Mouse (Mus musculus): ENCODE data around the gene Apc2. TPM values are rescaled to one million over a fixed set of nuclear protein-coding genes. Genes with fewer than 3 reads are reported as not detected.

Apc2 gene
- polyA plus RNA-seq, 1 experiment from 2014 or later: 0.88 TPM

GRCm38 (mm10) chr10:80254331-80255297, 41.2 kb upstream of the Apc2 start:
- Histone ChIP-seq H3K4me3 (ENCODE audit: low read length) (no peak overlapping the region), H3K9me3 (ENCODE audit: control insufficient read depth, low read length) (no peaks in the 10 kb centered on the region), H3K36me3 (ENCODE audit: control insufficient read depth, insufficient read depth, low read length) (peaks cover 25% of the 10 kb centered on the region), H3K9ac (ENCODE audit: low read length) (no peak overlapping the region), H3K4me1 (replicated peaks; ENCODE audit: control insufficient read depth, insufficient read depth, low read length) (peaks cover 13% of the 10 kb centered on the region), H3K27ac (ENCODE audit: low read length) (no peak overlapping the region), H3K27me3 (ENCODE audit: control insufficient read depth, insufficient read depth, low read depth, low read length) (no peaks in the 10 kb centered on the region), H3K4me2 (ENCODE audit: low read depth, low read length) (no peak overlapping the region)
- 94% methylated on average over 26 of the region's 26 CpGs for WGBS
- ATAC-seq (ENCODE audit: low read depth): no peak

- Histone ChIP-seq H3K4me2 (ENCODE audit: low read depth, low read length) (no peak overlapping the region), H3K4me3 (ENCODE audit: low read length) (no peak overlapping the region), H3K27ac (ENCODE audit: low read length) (no peak overlapping the region), H3K9me3 (ENCODE audit: control insufficient read depth, low read length) (no peaks in the 10 kb centered on the region), H3K27me3 (ENCODE audit: control insufficient read depth, insufficient read depth, low read depth, low read length) (no peaks in the 10 kb centered on the region), H3K36me3 (ENCODE audit: control insufficient read depth, insufficient read depth, low read length) (peaks cover 25% of the 10 kb centered on the region), H3K4me1 (replicated peaks; ENCODE audit: control insufficient read depth, insufficient read depth, low read length) (peaks cover 15% of the 10 kb centered on the region), H3K9ac (ENCODE audit: low read length) (no peak overlapping the region)
- no peak for ATAC-seq (ENCODE audit: low read depth)
- WGBS: 81% methylated on average over 5 of the region's 5 CpGs
Observed at GRCm38 (mm10) chr10:80255881-80256535, 39.8 kb upstream of the Apc2 start.

- H3K9ac ChIP-seq (ENCODE audit: low read length): no peak overlapping the region
- H3K4me2 ChIP-seq (ENCODE audit: low read depth, low read length): no peak overlapping the region
- no peaks in the 10 kb centered on the region for H3K9me3 ChIP-seq (ENCODE audit: control insufficient read depth, low read length)
- no peaks in the 10 kb centered on the region for H3K27me3 ChIP-seq (ENCODE audit: control insufficient read depth, insufficient read depth, low read depth, low read length)
- no peak for ATAC-seq (ENCODE audit: low read depth)
- H3K4me3 ChIP-seq (ENCODE audit: low read length): no peak overlapping the region
- peaks cover 15% of the 10 kb centered on the region for H3K4me1 ChIP-seq (replicated peaks; ENCODE audit: control insufficient read depth, insufficient read depth, low read length)
- 65% methylated on average over 2 of the region's 2 CpGs for WGBS
- no peak overlapping the region for H3K27ac ChIP-seq (ENCODE audit: low read length)
- peaks cover 25% of the 10 kb centered on the region for H3K36me3 ChIP-seq (ENCODE audit: control insufficient read depth, insufficient read depth, low read length)
Observed at GRCm38 (mm10) chr10:80257936-80258335, 37.8 kb upstream of the Apc2 start.

DNA sequence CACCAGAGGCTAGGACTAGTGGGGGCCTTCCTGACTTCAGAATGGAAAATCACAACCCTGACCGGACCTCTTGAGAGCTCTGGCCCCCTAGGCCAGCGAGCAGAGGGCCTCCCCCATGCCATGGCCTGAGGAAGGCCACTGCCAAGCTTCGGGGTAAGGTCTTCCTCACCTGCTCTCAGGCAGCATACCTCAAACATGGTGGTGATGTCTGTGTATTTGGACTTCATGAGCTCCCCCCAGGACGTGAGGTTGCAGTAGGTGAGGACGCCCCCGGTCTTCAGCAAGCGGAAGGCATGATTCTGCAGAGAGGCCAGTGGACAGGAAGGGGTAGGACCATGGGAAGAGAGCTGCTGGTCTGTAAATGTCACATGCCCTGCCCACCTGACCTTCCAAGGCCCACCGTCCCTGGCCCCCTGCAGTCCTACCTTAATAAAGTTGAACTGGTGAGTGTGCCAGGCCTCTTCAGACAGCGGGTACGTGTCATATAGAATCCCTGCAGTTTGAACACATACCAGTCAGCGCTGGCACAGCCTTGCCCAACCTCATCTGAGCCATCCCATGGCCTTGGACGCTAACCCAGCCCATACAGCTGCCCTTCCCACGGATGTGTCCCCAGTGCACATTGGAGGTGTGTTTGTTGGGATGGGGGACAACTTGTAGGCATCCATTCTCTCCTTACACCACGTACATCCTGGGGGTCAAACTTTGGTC, 36.9 kb upstream of the Apc2 start:
- no peaks in the 10 kb centered on the region for H3K9me3 ChIP-seq (ENCODE audit: control insufficient read depth, low read length)
- peaks cover 19% of the 10 kb centered on the region for H3K4me1 ChIP-seq (replicated peaks; ENCODE audit: control insufficient read depth, insufficient read depth, low read length)
- H3K4me3 ChIP-seq (ENCODE audit: low read length): no peak overlapping the region
- peaks cover 25% of the 10 kb centered on the region for H3K36me3 ChIP-seq (ENCODE audit: control insufficient read depth, insufficient read depth, low read length)
- no peak overlapping the region for H3K27ac ChIP-seq (ENCODE audit: low read length)
- H3K27me3 ChIP-seq (ENCODE audit: control insufficient read depth, insufficient read depth, low read depth, low read length): no peaks in the 10 kb centered on the region
- no peak overlapping the region for H3K4me2 ChIP-seq (ENCODE audit: low read depth, low read length)
- no peak overlapping the region for H3K9ac ChIP-seq (ENCODE audit: low read length)
- 87% methylated on average over 14 of the region's 14 CpGs for WGBS
- no peak for ATAC-seq (ENCODE audit: low read depth)

DNA sequence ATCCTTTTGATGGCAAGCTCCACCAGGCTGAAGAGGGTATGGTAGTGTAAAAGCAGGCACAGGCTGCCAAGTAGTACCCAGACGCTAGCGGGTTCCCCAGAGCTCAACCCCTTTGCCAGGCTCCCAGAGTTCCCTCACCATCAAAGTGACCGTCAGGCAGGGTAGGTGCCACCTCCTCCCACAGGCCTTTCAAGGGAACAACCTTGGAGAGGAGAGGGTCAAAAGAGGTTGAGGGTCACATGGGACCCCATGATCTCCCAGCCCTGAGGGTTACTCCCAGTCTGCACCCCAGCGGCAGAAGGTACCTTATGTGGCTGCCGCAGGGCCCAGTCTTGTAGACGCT, 36.3 kb upstream of the Apc2 start:
- H3K27me3 ChIP-seq (ENCODE audit: control insufficient read depth, insufficient read depth, low read depth, low read length): no peaks in the 10 kb centered on the region
- H3K9me3 ChIP-seq (ENCODE audit: control insufficient read depth, low read length): no peaks in the 10 kb centered on the region
- peak overlapping the region; percentile 89 for H3K4me2 ChIP-seq (ENCODE audit: low read depth, low read length)
- ATAC-seq (ENCODE audit: low read depth): no peak
- H3K4me3 ChIP-seq (ENCODE audit: low read length): peak overlapping the region; percentile 63
- H3K4me1 ChIP-seq (replicated peaks; ENCODE audit: control insufficient read depth, insufficient read depth, low read length): peaks cover 19% of the 10 kb centered on the region
- H3K27ac ChIP-seq (ENCODE audit: low read length): no peak overlapping the region
- peak overlapping the region; percentile 71 for H3K9ac ChIP-seq (ENCODE audit: low read length)
- 82% methylated on average over 6 of the region's 6 CpGs for WGBS
- peaks cover 21% of the 10 kb centered on the region for H3K36me3 ChIP-seq (ENCODE audit: control insufficient read depth, insufficient read depth, low read length)

DNA sequence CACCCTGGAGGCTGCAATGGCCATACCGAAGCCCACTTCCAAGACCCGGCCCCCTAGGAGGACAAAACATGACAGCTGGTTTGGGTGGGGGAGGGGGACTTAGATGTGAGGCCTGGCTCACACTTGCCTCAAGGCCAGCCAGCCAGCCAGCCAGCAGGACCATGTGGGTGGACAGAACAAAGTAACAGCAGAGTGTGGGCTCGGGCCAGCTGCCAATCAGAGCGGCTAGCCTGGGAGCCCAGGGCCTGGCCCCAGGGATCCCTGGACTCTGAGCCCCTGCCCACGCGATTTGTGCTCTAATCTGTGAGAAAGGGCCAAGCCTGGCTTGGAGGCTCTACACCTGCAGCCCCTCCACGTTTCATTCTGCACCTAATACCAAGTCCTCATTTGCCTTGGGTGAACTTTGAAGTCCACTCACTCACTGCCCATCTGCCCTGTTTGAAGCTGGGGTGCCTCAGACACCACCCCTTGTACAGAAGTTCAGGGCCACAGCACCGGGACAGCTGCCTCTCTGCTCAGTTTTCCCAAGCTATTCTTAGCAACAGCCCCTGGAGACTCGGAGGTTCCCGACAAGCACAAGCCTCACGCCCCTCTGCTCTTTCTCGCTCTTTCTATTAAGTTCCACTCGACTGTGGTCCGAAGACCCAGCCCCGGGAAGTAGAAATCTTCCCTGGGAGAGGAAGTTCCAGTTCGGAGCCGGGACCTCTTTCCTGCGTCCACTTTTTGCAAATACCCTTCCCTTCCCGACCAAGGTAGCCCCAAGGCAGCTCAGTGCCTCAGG, 35.7 kb upstream of the Apc2 start:
- no peak for ATAC-seq (ENCODE audit: low read depth)
- Histone ChIP-seq H3K27me3 (ENCODE audit: control insufficient read depth, insufficient read depth, low read depth, low read length) (no peaks in the 10 kb centered on the region), H3K9ac (ENCODE audit: low read length) (peak overlapping the region; percentile 71), H3K9me3 (ENCODE audit: control insufficient read depth, low read length) (no peaks in the 10 kb centered on the region), H3K27ac (ENCODE audit: low read length) (peak overlapping the region; percentile 71), H3K4me2 (ENCODE audit: low read depth, low read length) (peak overlapping the region; percentile 89), H3K4me3 (ENCODE audit: low read length) (peak overlapping the region; percentile 63), H3K36me3 (ENCODE audit: control insufficient read depth, insufficient read depth, low read length) (peaks cover 15% of the 10 kb centered on the region), H3K4me1 (replicated peaks; ENCODE audit: control insufficient read depth, insufficient read depth, low read length) (peaks cover 19% of the 10 kb centered on the region)
- 5% methylated on average over 19 of the region's 19 CpGs for WGBS

DNA sequence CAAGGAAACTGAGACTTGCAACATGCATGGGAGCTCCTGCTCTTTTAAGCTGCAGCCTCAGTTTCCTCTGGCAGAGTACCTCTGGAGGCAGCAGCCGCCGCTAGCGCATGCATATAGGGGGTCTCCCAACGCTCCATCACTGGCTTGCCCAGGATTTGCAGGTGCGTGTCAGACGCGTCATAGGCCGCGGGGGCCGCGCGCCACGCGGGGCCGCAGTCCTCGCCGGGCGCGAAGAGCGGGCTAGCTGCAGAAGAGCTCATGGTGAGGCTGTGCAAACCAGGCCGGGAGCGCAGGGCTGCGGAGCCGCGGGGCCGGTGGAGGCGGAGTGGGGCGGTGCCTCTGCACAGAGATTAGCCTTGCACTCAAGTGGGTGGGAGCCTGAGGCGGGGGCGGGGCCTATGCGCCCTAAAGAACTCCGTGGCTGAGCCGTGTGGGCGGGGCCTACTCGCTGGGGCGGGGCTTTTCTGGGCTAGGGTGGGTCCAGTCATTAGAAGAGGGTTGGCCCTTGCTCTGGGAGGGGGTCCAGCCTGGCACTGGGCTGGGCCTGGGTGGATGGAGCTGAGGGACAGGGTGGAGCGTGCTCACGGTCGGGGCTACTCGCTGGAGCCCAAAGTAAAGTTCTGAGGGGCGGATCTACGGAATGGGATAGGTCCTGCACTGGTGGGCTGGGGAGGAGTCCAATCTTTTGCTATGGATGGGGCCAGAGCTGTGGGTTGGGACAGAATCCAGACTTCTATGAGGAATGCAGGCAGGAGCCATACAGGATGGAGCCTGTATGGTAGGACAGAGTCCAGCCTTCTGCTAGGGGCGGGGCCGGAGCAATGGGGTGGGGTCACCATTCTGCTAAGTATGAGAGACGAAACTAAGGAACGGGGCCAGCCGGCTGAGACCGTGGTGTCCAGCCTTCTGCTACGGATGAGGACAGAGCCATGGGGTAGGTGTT, 34.9 kb upstream of the Apc2 start, which contains the start of the genes Gamt and Dazap1:
TSS of gene Gamt (minus strand) at position 371 of the 943 bp plus-strand sequence.
TSS of gene Dazap1 (plus strand) at position 845 of the 943 bp plus-strand sequence.
- Histone ChIP-seq H3K4me3 (ENCODE audit: low read length) (peak within 1 kb of the TSS; percentile 63), H3K9me3 (ENCODE audit: control insufficient read depth, low read length) (no peaks in the 10 kb centered on the region), H3K27ac (ENCODE audit: low read length) (peak within 1 kb of the TSS; percentile 100), H3K4me1 (replicated peaks; ENCODE audit: control insufficient read depth, insufficient read depth, low read length) (peaks cover 19% of the 10 kb centered on the region), H3K27me3 (ENCODE audit: control insufficient read depth, insufficient read depth, low read depth, low read length) (no peaks in the 10 kb centered on the region), H3K36me3 (ENCODE audit: control insufficient read depth, insufficient read depth, low read length) (peaks cover 11% of the 10 kb centered on the region), H3K9ac (ENCODE audit: low read length) (peak within 1 kb of the TSS; percentile 75), H3K4me2 (ENCODE audit: low read depth, low read length) (peak within 1 kb of the TSS; percentile 89)
- peak; percentile 90 for ATAC-seq (ENCODE audit: low read depth)
- WGBS: under 1% methylated on average over 49 of the region's 49 CpGs

DNA sequence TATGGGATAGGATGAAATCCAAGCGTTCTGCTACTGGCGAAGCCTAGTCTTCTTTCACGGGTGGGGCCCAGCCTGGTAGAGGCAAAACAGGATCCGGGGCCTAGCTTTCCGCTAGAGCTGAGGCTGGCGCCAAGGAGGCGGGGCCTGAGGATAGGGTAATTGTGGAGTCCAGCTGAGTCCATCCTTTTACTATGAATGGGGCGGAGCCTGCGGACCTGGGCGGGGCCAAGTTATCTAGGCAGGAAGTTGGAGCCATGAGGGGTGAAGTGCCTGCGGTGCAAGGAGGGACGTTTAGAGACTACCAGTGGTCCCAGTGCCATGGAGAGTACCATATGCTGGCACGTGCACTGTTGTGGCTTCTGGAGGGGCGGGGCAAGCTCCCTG, 34.2 kb upstream of the Apc2 start:
- Histone ChIP-seq H3K9ac (ENCODE audit: low read length) (peak overlapping the region; percentile 75), H3K4me1 (replicated peaks; ENCODE audit: control insufficient read depth, insufficient read depth, low read length) (peaks cover 25% of the 10 kb centered on the region), H3K36me3 (ENCODE audit: control insufficient read depth, insufficient read depth, low read length) (peaks cover 9% of the 10 kb centered on the region), H3K9me3 (ENCODE audit: control insufficient read depth, low read length) (no peaks in the 10 kb centered on the region), H3K27ac (ENCODE audit: low read length) (peak overlapping the region; percentile 100), H3K27me3 (ENCODE audit: control insufficient read depth, insufficient read depth, low read depth, low read length) (no peaks in the 10 kb centered on the region), H3K4me2 (ENCODE audit: low read depth, low read length) (peak overlapping the region; percentile 89), H3K4me3 (ENCODE audit: low read length) (peak overlapping the region; percentile 63)
- peak; percentile 79 for ATAC-seq (ENCODE audit: low read depth)
- WGBS: under 1% methylated on average over 14 of the region's 14 CpGs

All from lung, embryonic 16.5 days (tissue).